Mouse (Mus musculus) CH12.LX (cell line): ENCODE measurements around the gene H1f0. TPM values are rescaled to one million over a fixed set of nuclear protein-coding genes. Genes with fewer than 3 reads are reported as not detected.

Experiments
- DNase-seq: peaks from one replicate; pipeline ENCODE4 v3.0.0-alpha.2; 2013; ENCODE audit errors: extremely low read depth
- H3K27ac ChIP-seq: 2 replicates; pipeline ENCODE4 v1.5.1; 2012; ENCODE audit warnings: low read depth, mild to moderate bottlenecking, control low read depth, moderate library complexity; ENCODE audit not compliant: insufficient read depth
- H3K27me3 ChIP-seq: replicated peaks from 2 replicates; pipeline ENCODE3; 2012; ENCODE audit warnings: inconsistent platforms
- H3K36me3 ChIP-seq, 2 experiments: replicated peaks in 1 of 2; 2 replicates each; pipeline versions ENCODE3 to v1.6.1; 2012; ENCODE audit warnings: inconsistent platforms in 1 of 2, low read length in 1 of 2, mild to moderate bottlenecking in 1 of 2, mixed read lengths in 1 of 2, moderate library complexity in 1 of 2; ENCODE audit not compliant: control insufficient read depth in 1 of 2, insufficient read depth in 1 of 2
- H3K4me1 ChIP-seq, 2 experiments: 2 replicates each; pipeline ENCODE4 v1.6.1; 2012; ENCODE audit warnings: inconsistent platforms in 1 of 2, moderate library complexity in 1 of 2; ENCODE audit not compliant: insufficient read depth in 2 of 2, control insufficient read depth in 1 of 2
- H3K4me2 ChIP-seq: 2 replicates; pipeline ENCODE4 v1.6.1; 2012; ENCODE audit warnings: low read depth, mild to moderate bottlenecking, control low read depth; ENCODE audit not compliant: poor library complexity, insufficient read depth, severe bottlenecking
- H3K4me3 ChIP-seq, 3 experiments: fragments of 150-350 bp in 1 of 3; sonication (generic) in 1 of 3; replicated peaks in 1 of 3; 2 replicates each; pipeline versions ENCODE3 to v1.5.1; 2011 to 2012; ENCODE audit warnings: low read depth in 2 of 3, low read length in 2 of 3, mild to moderate bottlenecking in 2 of 3, moderate library complexity in 2 of 3, control low read depth in 1 of 3, improper control_type of control experiment in 1 of 3, inconsistent platforms in 1 of 3, mixed read lengths in 1 of 3; ENCODE audit not compliant: poor library complexity in 1 of 3
- H3K79me2 ChIP-seq: replicated peaks from 2 replicates; pipeline ENCODE4 v1.6.1; 2012; ENCODE audit warnings: mild to moderate bottlenecking, moderate library complexity; ENCODE audit not compliant: control insufficient read depth, poor library complexity, insufficient read depth, severe bottlenecking; ENCODE audit errors: extremely low read depth
- H3K9ac ChIP-seq: 2 replicates; pipeline ENCODE4 v1.6.1; 2012; ENCODE audit warnings: low read depth, mild to moderate bottlenecking, control low read depth, moderate library complexity; ENCODE audit not compliant: insufficient read depth
- H3K9me3 ChIP-seq: replicated peaks from 2 replicates; pipeline ENCODE3; 2012; ENCODE audit warnings: low read length, inconsistent platforms, mixed read lengths
- CHD1 ChIP-seq: IDR thresholded peaks from 2 replicates; pipeline ENCODE4 v1.6.1; 2012; ENCODE audit warnings: low read depth, low read length, improper control_type of control experiment, inconsistent platforms
- EP300 ChIP-seq: IDR thresholded peaks from 2 replicates; pipeline ENCODE4 v1.6.1; 2011; ENCODE audit warnings: low read length, improper control_type of control experiment
- ETS1 ChIP-seq: conservative IDR thresholded peaks from 2 replicates; pipeline ENCODE4 v1.6.1; 2012; ENCODE audit warnings: low read depth, mild to moderate bottlenecking, inconsistent platforms, low read length, improper control_type of control experiment, moderate library complexity
- HCFC1 ChIP-seq: IDR thresholded peaks from 2 replicates; pipeline ENCODE4 v1.6.1; 2012; ENCODE audit warnings: low read depth, mild to moderate bottlenecking, inconsistent platforms, low read length, improper control_type of control experiment
- IRF4 ChIP-seq: IDR thresholded peaks from 2 replicates; pipeline ENCODE4 v1.6.1; 2014; ENCODE audit warnings: low read depth, mild to moderate bottlenecking, inconsistent platforms, low read length, improper control_type of control experiment
- JUN ChIP-seq: IDR thresholded peaks from 2 replicates; pipeline ENCODE4 v1.6.1; 2011; ENCODE audit warnings: low read depth, mild to moderate bottlenecking, low read length, improper control_type of control experiment, moderate library complexity; ENCODE audit not compliant: insufficient read depth
- JUND ChIP-seq: conservative IDR thresholded peaks from 2 replicates; pipeline ENCODE4 v1.6.1; 2011; ENCODE audit warnings: low read depth, low read length, improper control_type of control experiment
- MAX ChIP-seq: IDR thresholded peaks from 2 replicates; pipeline ENCODE4 v1.6.1; 2011; ENCODE audit warnings: low read length, improper control_type of control experiment
- MAZ ChIP-seq: IDR thresholded peaks from 2 replicates; pipeline ENCODE4 v1.6.1; 2012; ENCODE audit warnings: low read depth, mild to moderate bottlenecking, inconsistent platforms, low read length, improper control_type of control experiment, moderate library complexity
- MXI1 ChIP-seq: IDR thresholded peaks from 2 replicates; pipeline ENCODE4 v1.6.1; 2011; ENCODE audit warnings: mild to moderate bottlenecking, low read depth, low read length, improper control_type of control experiment
- MYC ChIP-seq: IDR thresholded peaks from 2 replicates; pipeline ENCODE4 v1.6.1; 2011; ENCODE audit warnings: low read depth, mild to moderate bottlenecking, improper control_type of control experiment, low read length
- POLR2AphosphoS2 ChIP-seq: IDR thresholded peaks from 2 replicates; pipeline ENCODE4 v1.6.1; 2011; ENCODE audit warnings: low read depth, low read length, improper control_type of control experiment
- RAD21 ChIP-seq: IDR thresholded peaks from 2 replicates; pipeline ENCODE4 v1.6.1; 2011; ENCODE audit warnings: low read depth, mild to moderate bottlenecking, low read length, improper control_type of control experiment, moderate library complexity
- RCOR1 ChIP-seq: conservative IDR thresholded peaks from 2 replicates; pipeline ENCODE4 v1.6.1; 2012; ENCODE audit warnings: low read depth, mild to moderate bottlenecking, inconsistent platforms, low read length, improper control_type of control experiment
- SIN3A ChIP-seq: IDR thresholded peaks from 2 replicates; pipeline ENCODE4 v1.6.1; 2012; ENCODE audit warnings: low read length, improper control_type of control experiment, inconsistent platforms
- SMC3 ChIP-seq: IDR thresholded peaks from 2 replicates; pipeline ENCODE4 v1.6.1; 2011; ENCODE audit warnings: low read depth, low read length, improper control_type of control experiment
- TBP ChIP-seq: conservative IDR thresholded peaks from 2 replicates; pipeline ENCODE4 v1.6.1; 2011; ENCODE audit warnings: low read depth, low read length, improper control_type of control experiment
- TCF12 ChIP-seq: IDR thresholded peaks from 2 replicates; pipeline ENCODE4 v1.6.1; 2014; ENCODE audit warnings: low read depth, mild to moderate bottlenecking, inconsistent platforms, low read length, improper control_type of control experiment
- USF1 ChIP-seq: IDR thresholded peaks from 2 replicates; pipeline ENCODE4 v1.6.1; 2014; ENCODE audit warnings: low read depth, mild to moderate bottlenecking, inconsistent platforms, low read length, improper control_type of control experiment
- ZKSCAN1 ChIP-seq: IDR thresholded peaks from 2 replicates; pipeline ENCODE4 v1.6.1; 2012; ENCODE audit warnings: low read depth, inconsistent platforms, low read length, improper control_type of control experiment, borderline replicate concordance
- dilution Hi-C: fragments of 300-500 bp; cut with MboI; formaldehyde crosslinking; loops from 2 replicates; pipeline ENCODE4 v1.14.3; 2020; ENCODE audit warnings: low sequenced_read_pairs; ENCODE audit not compliant: extremely low pct_unique_long_range_greater_than_20kb, extremely low pct_ligation_motif_present
- in situ Hi-C: fragments of 300-500 bp; cut with MboI; formaldehyde crosslinking; loops from 3 replicates; pipeline ENCODE4 v1.14.3; 2019; ENCODE audit warnings: low sequenced_read_pairs, low pct_ligation_motif_present, low pct_unique_long_range_greater_than_20kb, mixed read lengths
- polyA plus RNA-seq: library from polyadenylated mRNA; unstranded; fragments of >175 nt; gene quantifications from 2 replicates; pipeline ENCODE4 v1.2.1, GENCODE M21; 2012; ENCODE audit warnings: low read depth; ENCODE audit not compliant: insufficient read length
- total RNA-seq, 2 experiments: library from RNA; depleted of rRNA; stranded (reverse); fragments of 300-350 nt in 1 of 2; fragments of >200 nt in 1 of 2; gene quantifications; 2 replicates each; pipeline ENCODE4 v1.2.3; 2012 to 2014

The H1f0 gene
- total and polyA plus RNA-seq, 3 experiments: 11.9 to 100 (median 15.9) TPM

GRCm38 (mm10) chr15:79050160-79050845 is 22.1 kb downstream of the H1f0 start:
- Histone ChIP-seq H3K9ac (no peak overlapping the region), H3K27ac (no peak overlapping the region), H3K4me2 (no peak overlapping the region), H3K79me2 (no peaks in the 10 kb centered on the region), H3K9me3 (no peaks in the 10 kb centered on the region), H3K4me1 (peaks cover 21 to 35% of the 10 kb centered on the region in 2 experiments), H3K4me3 (no peak overlapping the region), H3K36me3 (peaks cover 29 to 42% of the 10 kb centered on the region in 2 experiments), H3K27me3 (no peaks in the 10 kb centered on the region)
- TF ChIP-seq RCOR1 (no peak), SIN3A (no peak), MYC (no peak), SMC3 (no peak), IRF4 (no peak), JUN (no peak), TBP (no peak), TCF12 (no peak), ETS1 (no peak), MAX (no peak), CHD1 (no peak), POLR2AphosphoS2 (no peak), EP300 (no peak), RAD21 (no peak), USF1 (no peak), MXI1 (no peak)
- in situ Hi-C loops: no loop called here
- dilution Hi-C loops: no loop called here
- DNase-seq: no peak

GRCm38 (mm10) chr15:79050964-79051363 is 22.7 kb downstream of the H1f0 start:
- H3K79me2 ChIP-seq: no peaks in the 10 kb centered on the region
- no peak overlapping the region for H3K4me2 ChIP-seq
- no peaks in the 10 kb centered on the region for H3K9me3 ChIP-seq
- H3K9ac ChIP-seq: no peak overlapping the region
- in situ Hi-C loops (no loop called here), dilution Hi-C loops (no loop called here)
- H3K27me3 ChIP-seq: no peaks in the 10 kb centered on the region
- peak; percentile 59; the same call in 1 of the 2 replicates for TF ChIP-seq ZKSCAN1
- no peak for TF ChIP-seq CHD1
- TF ChIP-seq USF1: no peak
- no peak for TF ChIP-seq MAZ
- TF ChIP-seq HCFC1: no peak
- no peak for TF ChIP-seq JUND
- TF ChIP-seq POLR2AphosphoS2: peak; percentile 48; the same call in 1 of the 2 replicates
- DNase-seq: no peak
- peaks cover 36 to 49% of the 10 kb centered on the region in 2 experiments for H3K36me3 ChIP-seq
- H3K4me3 ChIP-seq: no peak overlapping the region
- H3K27ac ChIP-seq: no peak overlapping the region
- H3K4me1 ChIP-seq: peaks cover 21 to 35% of the 10 kb centered on the region in 2 experiments
